Mouse (Mus musculus) thymus, postnatal 10 days (tissue): ENCODE results near the gene Acox2.

Experiments
- DNase-seq, 2 experiments: peaks; one replicate each; pipeline ENCODE4 v3.0.0; 2021; ENCODE audit warnings: low spot score in 2 of 2

Acox2 gene

GRCm38 (mm10) chr14:8249206-8249605 is 9.9 kb downstream of the Acox2 start:
- no peak for DNase-seq

- no peak for DNase-seq
These were observed 12.3 kb downstream of the Acox2 start for GRCm38 (mm10) chr14:8246878-8247277.

- no peak for DNase-seq
These were observed 14.9 kb downstream of the Acox2 start for GRCm38 (mm10) chr14:8244211-8244611.

GRCm38 (mm10) chr14:8243136-8243888 is 15.8 kb downstream of the Acox2 start:
- DNase-seq, result no peak

- DNase-seq, result no peak
These were observed 16.7 kb downstream of the Acox2 start for GRCm38 (mm10) chr14:8242388-8242920.

- no peak for DNase-seq
These were observed 17.3 kb downstream of the Acox2 start for GRCm38 (mm10) chr14:8241816-8242215.

GRCm38 (mm10) chr14:8233252-8233651 is 25.9 kb downstream of the Acox2 start:
- no peak for DNase-seq

- no peak for DNase-seq
These were observed 26.8 kb downstream of the Acox2 start for GRCm38 (mm10) chr14:8232155-8232910.

- no peak for DNase-seq
These were observed 29.7 kb downstream of the Acox2 start for GRCm38 (mm10) chr14:8229367-8230019.

GRCm38 (mm10) chr14:8224805-8225204 is 34.3 kb downstream of the Acox2 start:
- DNase-seq, result no peak

- DNase-seq, result no peak
These were observed 35.5 kb downstream of the Acox2 start for GRCm38 (mm10) chr14:8223506-8224293.

GRCm38 (mm10) chr14:8222561-8222960 is 36.6 kb downstream of the Acox2 start:
- DNase-seq, result no peak

- no peak for DNase-seq
These were observed 38.2 kb downstream of the Acox2 start for GRCm38 (mm10) chr14:8220912-8221311.

- DNase-seq, result no peak
These were observed 38.8 kb downstream of the Acox2 start for GRCm38 (mm10) chr14:8220306-8220705.

GRCm38 (mm10) chr14:8219876-8220275 is 39.3 kb downstream of the Acox2 start:
- DNase-seq, result no peak

- DNase-seq, result no peak
These were observed 40.3 kb downstream of the Acox2 start for GRCm38 (mm10) chr14:8218730-8219380.

- no peak for DNase-seq
These were observed 40.9 kb downstream of the Acox2 start for GRCm38 (mm10) chr14:8218238-8218637.

GRCm38 (mm10) chr14:8216100-8216499 is 43.1 kb downstream of the Acox2 start:
- no peak for DNase-seq

GRCm38 (mm10) chr14:8215208-8215778 is 43.9 kb downstream of the Acox2 start:
- DNase-seq, result no peak

GRCm38 (mm10) chr14:8214299-8215207 is 44.6 kb downstream of the Acox2 start:
- peak; percentile 41 to 55 for DNase-seq
